In genomic region chr4:144988443-144989206, GRCm38 (mm10) we compare ENCODE assay signal across 10 mouse cellular contexts.
DNase-seq lines count a peak whose midpoint lies in the region; ATAC-seq lines count a peak whose summit lies in the region.
"Had no signal": no experiment of that assay in that cellular context is flagged by ENCODE, and none has a peak within 500 bp of the region (broad histone marks: within the 10 kb centered on the region; RNA-seq: fewer than 3 reads in every experiment).

No protein-coding gene starts in this region.

- ATAC-seq in midbrain, embryonic 11.5 days (ENCODE audit: low FRiP score): peak; percentile 26; the same call in 1 of the 2 replicates
- no peak for ATAC-seq in midbrain, embryonic 14.5 days (ENCODE audit: low FRiP score, low TSS enrichment)

- H3K27ac ChIP-seq in midbrain, embryonic 11.5 days (ENCODE audit: low read depth, low read length): no peak overlapping the region
- H3K27ac ChIP-seq in midbrain, embryonic 14.5 days (replicated peaks; ENCODE audit: low read depth, low read length): no peak overlapping the region
- H3K27ac ChIP-seq: limb, embryonic 13.5 days had no signal

- no peak overlapping the region for H3K4me3 ChIP-seq in midbrain, embryonic 11.5 days (ENCODE audit: low read depth, low read length)
- no peak overlapping the region for H3K4me3 ChIP-seq in midbrain, embryonic 14.5 days (replicated peaks; ENCODE audit: low read depth, low read length)
- H3K4me3 ChIP-seq: limb, embryonic 13.5 days had no signal

- no peaks in the 10 kb centered on the region for H3K27me3 ChIP-seq in midbrain, embryonic 11.5 days (ENCODE audit: control insufficient read depth, insufficient read depth, low read length)
- H3K27me3 ChIP-seq in midbrain, embryonic 14.5 days (ENCODE audit: control insufficient read depth, insufficient read depth, low read length): no peaks in the 10 kb centered on the region
- H3K27me3 ChIP-seq: limb, embryonic 13.5 days had no signal

- H3K9ac ChIP-seq in midbrain, embryonic 11.5 days (ENCODE audit: low read length): no peak overlapping the region
- no peak overlapping the region for H3K9ac ChIP-seq in midbrain, embryonic 14.5 days (replicated peaks; ENCODE audit: low read length)
- H3K9ac ChIP-seq: limb, embryonic 13.5 days had no signal

- H3K36me3 ChIP-seq in midbrain, embryonic 11.5 days (ENCODE audit: control insufficient read depth, insufficient read depth, low read length): no peaks in the 10 kb centered on the region
- H3K36me3 ChIP-seq in midbrain, embryonic 14.5 days (ENCODE audit: control insufficient read depth, insufficient read depth, low read length): no peaks in the 10 kb centered on the region

- no peaks in the 10 kb centered on the region for H3K9me3 ChIP-seq in midbrain, embryonic 11.5 days (ENCODE audit: control insufficient read depth, low read length)
- H3K9me3 ChIP-seq in midbrain, embryonic 14.5 days (ENCODE audit: control insufficient read depth, low read length): no peaks in the 10 kb centered on the region
- H3K9me3 ChIP-seq: limb, embryonic 13.5 days had no signal

- no peaks in the 10 kb centered on the region for H3K4me1 ChIP-seq in midbrain, embryonic 11.5 days (ENCODE audit: control insufficient read depth, insufficient read depth, low read length)
- H3K4me1 ChIP-seq in midbrain, embryonic 14.5 days (ENCODE audit: control insufficient read depth, insufficient read depth, low read length): no peaks in the 10 kb centered on the region

- 79% methylated on average over 5 of the region's 5 CpGs for WGBS in midbrain, embryonic 11.5 days
- 85% methylated on average over 5 of the region's 5 CpGs for whole genome bisulfite sequencing in midbrain, embryonic 14.5 days

- no peak overlapping the region for H3K4me2 ChIP-seq in midbrain, embryonic 11.5 days
- no peak overlapping the region for H3K4me2 ChIP-seq in midbrain, embryonic 14.5 days (ENCODE audit: low read length)
- H3K4me2 ChIP-seq: limb, embryonic 13.5 days had no signal

- DNase-seq in midbrain, embryonic 11.5 days (ENCODE audit: low spot score, missing footprints): no peak
- DNase-seq in midbrain, embryonic 14.5 days: no peak
- DNase-seq in forelimb bud, embryonic 11.5 days (ENCODE audit: low read depth, low spot score): peak; percentile 59
- DNase-seq in kidney, postnatal 25 days: peak; percentile 68 to 76
- DNase-seq in retina, postnatal 1 day: peak; percentile 76
- DNase-seq in left cerebral cortex, postnatal 10 days (ENCODE audit: extremely low spot score in 1 of 2, low spot score in 2 of 2): no peak
- DNase-seq in adrenal gland, adult 2 months: no peak
- DNase-seq: adrenal gland, postnatal 25 days; cerebellum, postnatal 25 days had no signal

- intact Hi-C loops in left cerebral cortex, postnatal 10 days (cut with DNase I): no loop called here

Comparison
In these comparisons a context has a peak if more than half of its experiments do, and no peak if none do; other contexts are left out.
1. DNase-seq: peak in forelimb bud, embryonic 11.5 days (single experiment), kidney, postnatal 25 days (2 of 2) and retina, postnatal 1 day (single experiment); none in midbrain, embryonic 11.5 days (single experiment), midbrain, embryonic 14.5 days (single experiment), left cerebral cortex, postnatal 10 days (0 of 2) and adrenal gland, adult 2 months (single experiment).